25 mouse cellular contexts compared by ENCODE assay signal in genomic region chr7:111497191-111497590, GRCm38 (mm10).
DNase-seq lines count a peak whose midpoint lies in the region; ATAC-seq and TF ChIP-seq lines count a peak whose summit lies in the region.
"Had no signal": no experiment of that assay in that cellular context is flagged by ENCODE, and none has a peak within 500 bp of the region (broad histone marks: within the 10 kb centered on the region; RNA-seq: fewer than 3 reads in every experiment).

No protein-coding gene starts in this region.

- H3K9me3 ChIP-seq in hindbrain, postnatal 0 days (ENCODE audit: low read length) = no peaks in the 10 kb centered on the region
- no peaks in the 10 kb centered on the region for H3K9me3 ChIP-seq in hindbrain, embryonic 10.5 days
- H3K9me3 ChIP-seq: embryonic facial prominence, embryonic 13.5 days; forebrain, embryonic 10.5 days; forebrain, embryonic 13.5 days; heart, embryonic 10.5 days; heart, embryonic 13.5 days; hindbrain, embryonic 12.5 days; hindbrain, embryonic 15.5 days had no signal

- no peak overlapping the region for H3K4me3 ChIP-seq in hindbrain, postnatal 0 days (ENCODE audit: low read length)
- no peak overlapping the region for H3K4me3 ChIP-seq in hindbrain, embryonic 10.5 days
- H3K4me3 ChIP-seq: embryonic facial prominence, embryonic 13.5 days; forebrain, embryonic 10.5 days; forebrain, embryonic 13.5 days; heart, adult 2 months; heart, embryonic 10.5 days; heart, embryonic 13.5 days; hindbrain, embryonic 12.5 days; hindbrain, embryonic 15.5 days had no signal

- H3K27ac ChIP-seq in hindbrain, postnatal 0 days = no peak overlapping the region
- H3K27ac ChIP-seq in hindbrain, embryonic 10.5 days = no peak overlapping the region
- H3K27ac ChIP-seq: embryonic facial prominence, embryonic 13.5 days; forebrain, embryonic 10.5 days; forebrain, embryonic 13.5 days; heart, adult 2 months; heart, embryonic 10.5 days; heart, embryonic 13.5 days; hindbrain, embryonic 12.5 days; hindbrain, embryonic 15.5 days had no signal

- no peaks in the 10 kb centered on the region for H3K27me3 ChIP-seq in hindbrain, postnatal 0 days (ENCODE audit: insufficient read depth, low read length)
- no peaks in the 10 kb centered on the region for H3K27me3 ChIP-seq in hindbrain, embryonic 10.5 days (ENCODE audit: insufficient read depth, poor library complexity, severe bottlenecking)
- H3K27me3 ChIP-seq: embryonic facial prominence, embryonic 13.5 days; forebrain, embryonic 13.5 days; heart, embryonic 13.5 days; hindbrain, embryonic 15.5 days had no signal

- H3K4me2 ChIP-seq in hindbrain, postnatal 0 days (ENCODE audit: low read depth, low read length) = no peak overlapping the region
- H3K4me2 ChIP-seq: embryonic facial prominence, embryonic 13.5 days; forebrain, embryonic 13.5 days; heart, embryonic 13.5 days; hindbrain, embryonic 12.5 days; hindbrain, embryonic 15.5 days had no signal

- ATAC-seq in hindbrain, postnatal 0 days = no peak
- ATAC-seq: activated CD4-positive, CD25-positive, alpha-beta regulatory T cell, adult 4 months; forebrain, embryonic 13.5 days; forebrain, embryonic 16.5 days had no signal

- H3K4me1 ChIP-seq in hindbrain, postnatal 0 days (ENCODE audit: insufficient read depth, low read length) = no peaks in the 10 kb centered on the region
- no peaks in the 10 kb centered on the region for H3K4me1 ChIP-seq in hindbrain, embryonic 10.5 days (replicated peaks)
- H3K4me1 ChIP-seq: forebrain, embryonic 10.5 days; forebrain, embryonic 13.5 days; hindbrain, embryonic 12.5 days; hindbrain, embryonic 15.5 days had no signal

- WGBS in hindbrain, postnatal 0 days = 55% methylated on average over 6 of the region's 6 CpGs
- 79% methylated on average over 6 of the region's 6 CpGs for WGBS in hindbrain, embryonic 10.5 days

- no peaks in the 10 kb centered on the region for H3K36me3 ChIP-seq in hindbrain, postnatal 0 days (ENCODE audit: insufficient read depth, low read length)
- no peaks in the 10 kb centered on the region for H3K36me3 ChIP-seq in hindbrain, embryonic 10.5 days
- H3K36me3 ChIP-seq: embryonic facial prominence, embryonic 13.5 days; forebrain, embryonic 10.5 days; heart, embryonic 10.5 days; heart, embryonic 13.5 days; hindbrain, embryonic 12.5 days; hindbrain, embryonic 15.5 days had no signal

- TF ChIP-seq CTCF in hindbrain, postnatal 0 days (IDR thresholded peaks at IDR 0.05; ENCODE audit: low read depth) = no peak

- H3K9ac ChIP-seq in hindbrain, postnatal 0 days (replicated peaks; ENCODE audit: low read length) = no peak overlapping the region
- H3K9ac ChIP-seq: embryonic facial prominence, embryonic 13.5 days; forebrain, embryonic 13.5 days; heart, embryonic 13.5 days; hindbrain, embryonic 12.5 days; hindbrain, embryonic 15.5 days had no signal

- peak; percentile 73 to 77 for DNase-seq in cerebellum, postnatal 10 days
- no peak for DNase-seq in cerebellum, adult 8-10 months
- DNase-seq in hindbrain, postnatal 0 days (ENCODE audit: low spot score) = peak; percentile 44
- DNase-seq in hindbrain, embryonic 10.5 days (ENCODE audit: low spot score) = no peak
- DNase-seq in layer of hippocampus, adult 9-11 months = peak; percentile 35
- no peak for DNase-seq in layer of hippocampus, postnatal 36 days
- peak; percentile 27 for DNase-seq in right cerebral cortex, postnatal 4 days
- no peak for DNase-seq in right cerebral cortex, postnatal 14 days
- DNase-seq: adrenal gland, adult 8-10 months; adrenal gland, postnatal 25 days; cerebellum, adult 18-20 months; gastrocnemius, postnatal 10 days; gastrocnemius, postnatal 36 days; heart, adult 2 months; heart, postnatal 14 days; heart, postnatal 4 days had no signal

Comparison
In these comparisons a context has a peak if more than half of its experiments do, and no peak if none do; other contexts are left out.
1. DNase-seq: peak in cerebellum, postnatal 10 days (2 of 2), hindbrain, postnatal 0 days (single experiment), layer of hippocampus, adult 9-11 months (single experiment) and right cerebral cortex, postnatal 4 days (single experiment); none in cerebellum, adult 8-10 months (single experiment), hindbrain, embryonic 10.5 days (single experiment), layer of hippocampus, postnatal 36 days (0 of 2) and right cerebral cortex, postnatal 14 days (single experiment).